Mouse (Mus musculus) olfactory bulb, adult 2 months (tissue): ENCODE measurements at regions not wholly inside any gene's neighbourhood (a gene's known extent, or its start where the extent isn't known, plus 50 kb on each side); places are given as distances from the start of the nearest gene placed in this dataset.
"Not testable (repeated sequence)": the region's sequence is repeated elsewhere in the genome, so short reads cannot be mapped to it uniquely, and the experiment has no call there.

ENCODE experiments used
- H3K27ac ChIP-seq: fragments of 200-500 bp; 2 replicates; pipeline ENCODE4 v1.5.1; 2012; ENCODE audit warnings: low read depth, low read length; ENCODE audit not compliant: insufficient read depth
- H3K4me1 ChIP-seq: fragments of 200-500 bp; 2 replicates; pipeline ENCODE4 v1.6.1; 2012; ENCODE audit warnings: low read length; ENCODE audit not compliant: control insufficient read depth, insufficient read depth
- H3K4me3 ChIP-seq: fragments of 200-500 bp; 2 replicates; pipeline ENCODE4 v1.5.1; 2012; ENCODE audit warnings: mild to moderate bottlenecking, low read depth, low read length, moderate library complexity; ENCODE audit not compliant: insufficient read depth
- CTCF ChIP-seq: fragments of 200-500 bp; IDR thresholded peaks from 2 replicates; pipeline ENCODE4 v1.5.1; 2012; ENCODE audit warnings: low read depth, mild to moderate bottlenecking, low read length, moderate library complexity; ENCODE audit not compliant: insufficient read depth
- POLR2A ChIP-seq: fragments of 200-500 bp; IDR thresholded peaks from 2 replicates; pipeline ENCODE4 v1.6.1; 2012; ENCODE audit warnings: mild to moderate bottlenecking, low read depth, low read length, moderate library complexity; ENCODE audit not compliant: insufficient read depth
- WGBS: fragments of 180-500 bp; shearing (Covaris S2); methylation state at CpG from one replicate; pipeline ENCODE4 v1.1.7; 2018; 5-methylcytosine and 5-hydroxymethylcytosine counted together

DNA sequence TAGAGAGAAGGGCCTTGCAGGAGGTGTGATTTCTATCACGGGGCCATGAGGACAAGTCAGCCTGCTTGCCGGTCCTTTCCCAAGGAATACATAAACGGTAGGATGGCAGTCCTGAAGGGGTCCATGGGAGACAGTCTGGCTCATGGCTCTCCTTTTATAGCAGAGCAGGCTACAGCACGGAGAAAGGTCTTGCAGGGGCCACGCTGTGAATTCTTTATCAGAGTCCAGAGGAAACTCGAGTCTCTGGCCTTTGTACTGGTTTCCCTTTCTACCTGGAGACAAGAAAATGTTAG lies 1984.0 kb downstream of the 4930444P10Rik start:
- H3K27ac ChIP-seq, result no peak overlapping the region
- WGBS, result 25% methylated on average over 6 of the region's 6 CpGs
- H3K4me1 ChIP-seq, result no peaks in the 10 kb centered on the region
- H3K4me3 ChIP-seq, result no peak overlapping the region
- TF ChIP-seq CTCF, result no peak
- TF ChIP-seq POLR2A, result no peak

DNA sequence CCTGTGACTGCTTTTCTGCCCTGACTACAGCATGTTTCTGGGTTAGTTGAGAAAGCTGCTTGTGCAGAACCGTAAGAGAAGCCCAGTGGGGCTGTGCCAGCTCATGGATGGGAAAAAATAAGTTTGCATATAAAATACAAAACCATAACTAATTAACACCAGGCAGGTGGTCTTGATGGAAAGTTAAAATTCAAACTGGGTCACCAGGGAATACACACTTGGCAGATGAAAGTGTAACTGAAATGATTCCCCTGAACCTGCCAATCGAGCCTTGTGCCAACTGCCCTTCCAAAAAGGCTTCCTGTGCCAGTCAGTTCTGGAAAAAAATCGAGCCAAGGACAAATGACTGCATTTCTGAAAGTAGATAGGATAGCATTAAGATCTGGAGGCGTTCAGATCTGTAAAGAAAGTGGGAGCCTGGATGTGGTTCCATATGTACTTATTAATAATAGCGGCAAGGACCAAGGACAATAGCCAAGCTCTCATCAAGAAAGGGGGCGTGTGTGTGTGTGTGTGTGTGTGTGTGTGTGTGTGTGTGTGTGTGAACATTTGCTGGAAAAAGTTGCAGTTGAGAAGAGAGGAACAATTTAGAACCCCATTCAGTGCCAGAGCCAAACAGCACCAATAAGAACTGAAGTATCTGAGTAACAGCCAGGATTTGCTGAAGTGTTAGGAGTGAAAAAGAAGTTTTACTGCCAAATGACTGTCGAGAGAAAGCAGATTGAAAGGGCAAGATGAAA lies 1984.5 kb downstream of the 4930444P10Rik start:
- no peaks in the 10 kb centered on the region for H3K4me1 ChIP-seq
- WGBS, result 26% methylated on average over 7 of the region's 7 CpGs
- TF ChIP-seq CTCF, result no peak
- no peak for TF ChIP-seq POLR2A
- H3K27ac ChIP-seq, result no peak overlapping the region
- no peak overlapping the region for H3K4me3 ChIP-seq

DNA sequence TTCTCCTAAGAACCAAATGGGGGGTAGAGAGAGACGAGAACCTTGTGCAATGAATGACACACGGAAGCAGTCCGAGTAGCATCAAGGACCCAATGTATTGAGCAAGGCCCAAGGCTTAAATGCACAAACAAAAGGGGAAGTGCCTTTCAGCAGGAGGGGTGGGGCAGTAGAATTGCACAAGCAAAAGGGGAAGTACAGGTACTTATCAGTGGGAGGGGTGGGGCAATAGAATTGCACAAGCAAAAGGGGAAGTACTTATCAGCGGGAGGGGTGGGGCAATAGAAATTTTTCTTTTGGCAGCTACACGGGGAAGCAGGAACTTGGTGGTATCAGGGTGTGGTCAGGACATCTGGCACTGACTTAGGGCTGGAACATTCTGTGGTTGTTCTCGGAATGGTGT lies 1987.6 kb downstream of the 4930444P10Rik start:
- WGBS, result 96% methylated on average over 6 of the region's 6 CpGs
- H3K4me3 ChIP-seq, H3K27ac ChIP-seq, H3K4me1 ChIP-seq: not testable (repeated sequence)

DNA sequence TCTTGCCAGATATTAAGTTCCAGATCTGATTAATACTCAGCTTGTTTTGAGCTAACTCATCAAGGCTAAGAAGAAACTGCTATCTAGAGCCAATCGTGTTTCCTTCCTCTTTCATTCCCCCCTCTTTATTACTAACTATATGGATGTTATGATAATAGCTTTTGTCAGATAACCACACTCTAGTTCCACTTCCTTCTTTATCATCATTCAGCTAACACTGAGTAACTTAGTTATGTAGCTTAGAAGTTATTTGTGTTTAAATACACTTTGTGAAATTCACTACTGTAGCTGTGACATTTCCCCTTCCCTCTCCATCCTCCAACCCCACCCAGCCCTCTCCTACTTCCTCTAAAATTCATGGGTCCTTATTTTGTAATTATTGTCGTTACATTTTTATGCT lies 1988.6 kb downstream of the 4930444P10Rik start:
- Histone ChIP-seq H3K4me1 (no peaks in the 10 kb centered on the region), H3K27ac (no peak overlapping the region), H3K4me3 (no peak overlapping the region)
- WGBS, result 88% methylated on average over 2 of the region's 2 CpGs
- no peak for TF ChIP-seq CTCF
- no peak for TF ChIP-seq POLR2A

DNA sequence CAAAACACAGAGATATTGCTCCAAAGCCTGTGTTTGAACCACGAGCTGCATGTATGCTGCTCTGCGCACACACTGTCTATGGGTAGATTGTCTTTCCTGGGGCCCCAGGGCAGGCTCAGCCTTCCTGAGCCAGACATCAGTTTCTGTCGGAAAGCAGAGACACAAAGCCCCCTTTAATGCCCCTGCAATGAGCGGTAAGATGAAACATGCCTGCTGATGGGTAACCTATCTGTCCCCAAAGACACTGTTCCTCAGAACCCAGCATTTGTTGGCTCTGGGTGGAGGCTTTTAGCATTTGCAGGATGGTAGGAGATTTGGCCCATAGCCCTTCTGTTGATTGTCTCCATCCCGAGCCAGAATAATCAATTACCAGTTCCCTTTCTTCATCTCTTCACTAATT lies 1994.1 kb downstream of the 4930444P10Rik start:
- WGBS, result 67% methylated on average over 5 of the region's 5 CpGs
- Histone ChIP-seq H3K4me1 (no peaks in the 10 kb centered on the region), H3K4me3 (no peak overlapping the region), H3K27ac (no peak overlapping the region)
- TF ChIP-seq CTCF, result no peak
- no peak for TF ChIP-seq POLR2A

GRCm38 (mm10) chr1:14097567-14098228 lies 1995.4 kb downstream of the 4930444P10Rik start:
- 54% methylated on average over 5 of the region's 5 CpGs for WGBS
- no peak for TF ChIP-seq POLR2A
- TF ChIP-seq CTCF, result no peak
- Histone ChIP-seq H3K27ac (no peak overlapping the region), H3K4me3 (no peak overlapping the region), H3K4me1 (no peaks in the 10 kb centered on the region)

GRCm38 (mm10) chr1:14064856-14065255 lies 2028.3 kb downstream of the 4930444P10Rik start:
- H3K4me3 ChIP-seq, result no peak overlapping the region
- WGBS, result 92% methylated on average over 3 of the region's 3 CpGs
- H3K4me1 ChIP-seq, result no peaks in the 10 kb centered on the region
- no peak for TF ChIP-seq CTCF
- TF ChIP-seq POLR2A, result no peak
- no peak overlapping the region for H3K27ac ChIP-seq

DNA sequence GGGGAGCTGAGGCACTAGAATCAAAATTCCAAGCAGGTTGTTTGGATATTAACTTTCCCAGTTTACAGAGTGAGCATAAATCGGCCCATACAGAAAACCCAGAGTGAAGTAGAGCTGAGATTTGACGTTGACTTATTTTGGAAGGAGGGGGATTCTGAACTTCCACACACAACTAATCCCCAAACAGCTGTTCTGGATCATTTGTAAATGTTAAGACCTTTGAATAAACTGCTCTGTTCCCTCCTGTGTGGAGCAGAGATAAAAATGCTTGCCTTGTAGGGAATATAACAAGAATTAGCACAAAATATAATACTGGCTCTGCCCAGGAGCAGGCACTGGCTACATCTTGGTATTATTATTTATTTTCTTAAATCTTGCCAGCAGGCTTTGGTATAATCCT lies 2057.0 kb downstream of the 4930444P10Rik start:
- Histone ChIP-seq H3K4me1 (no peaks in the 10 kb centered on the region), H3K4me3 (no peak overlapping the region), H3K27ac (no peak overlapping the region)
- TF ChIP-seq CTCF, result no peak
- no peak for TF ChIP-seq POLR2A
- 56% methylated on average over 2 of the region's 2 CpGs for WGBS

GRCm38 (mm10) chr1:14011484-14011883 lies 2081.6 kb downstream of the 4930444P10Rik start:
- no peaks in the 10 kb centered on the region for H3K4me1 ChIP-seq
- no peak overlapping the region for H3K4me3 ChIP-seq
- WGBS, result 66% methylated on average over 9 of the region's 9 CpGs
- TF ChIP-seq POLR2A (no peak), CTCF (no peak)
- H3K27ac ChIP-seq, result no peak overlapping the region
